Mouse (Mus musculus) forebrain, embryonic 10.5 days (tissue): ENCODE data around the gene Sdhb. TPM values are rescaled to one million over a fixed set of nuclear protein-coding genes. Genes with fewer than 3 reads are reported as not detected.

Source experiments
- DNase-seq: peaks from one replicate; pipeline ENCODE4 v3.0.0-alpha.2; 2017; ENCODE audit warnings: low spot score; ENCODE audit errors: extremely low spot score
- H3K27ac ChIP-seq: fragments of 300-500 bp; sonication (generic); 2 replicates; pipeline ENCODE4 v1.5.1; 2016; ENCODE audit warnings: mild to moderate bottlenecking
- H3K27me3 ChIP-seq: fragments of 300-500 bp; sonication (generic); 2 replicates; pipeline ENCODE4 v1.6.1; 2016; ENCODE audit warnings: mild to moderate bottlenecking; ENCODE audit not compliant: poor library complexity, severe bottlenecking
- H3K36me3 ChIP-seq: fragments of 300-500 bp; sonication (generic); replicated peaks from 2 replicates; pipeline ENCODE4 v1.6.1; 2016; ENCODE audit warnings: mild to moderate bottlenecking, moderate library complexity
- H3K4me1 ChIP-seq: fragments of 300-500 bp; sonication (generic); 2 replicates; pipeline ENCODE4 v1.6.1; 2016
- H3K4me3 ChIP-seq: fragments of 300-500 bp; sonication (generic); 2 replicates; pipeline ENCODE4 v1.5.1; 2016; ENCODE audit warnings: mild to moderate bottlenecking, moderate library complexity
- H3K9me3 ChIP-seq: fragments of 300-500 bp; sonication (generic); 2 replicates; pipeline ENCODE4 v1.6.1; 2016; ENCODE audit warnings: mild to moderate bottlenecking, moderate library complexity
- WGBS: fragments of 180-500 bp; shearing (Covaris S2); methylation state at CpG from one replicate; pipeline ENCODE4 v1.1.7; 2016; 5-methylcytosine and 5-hydroxymethylcytosine counted together
- polyA plus RNA-seq: library from polyadenylated mRNA; unstranded; fragments of >200 nt; fragmentation: Nextera tagmentation; extraction: Ambion mirVana; gene quantifications from 2 replicates; pipeline ENCODE4 v1.2.1, GENCODE M21; 2016

Sdhb gene
- polyA plus RNA-seq, 1 experiment from 2014 or later: 411 TPM

GRCm38 (mm10) chr4:141012558-141012957 is 51.6 kb downstream of the Sdhb start:
- H3K27me3 ChIP-seq: no peaks in the 10 kb centered on the region
- no peak for DNase-seq
- peak overlapping the region; percentile 97 for H3K27ac ChIP-seq
- H3K36me3 ChIP-seq: peaks cover 63% of the 10 kb centered on the region
- 84% methylated on average over 10 of the region's 10 CpGs for WGBS
- peak overlapping the region; percentile 83; the same call in 1 of the 2 replicates for H3K4me3 ChIP-seq
- H3K9me3 ChIP-seq: no peaks in the 10 kb centered on the region
- H3K4me1 ChIP-seq: peaks cover 37% of the 10 kb centered on the region

DNA sequence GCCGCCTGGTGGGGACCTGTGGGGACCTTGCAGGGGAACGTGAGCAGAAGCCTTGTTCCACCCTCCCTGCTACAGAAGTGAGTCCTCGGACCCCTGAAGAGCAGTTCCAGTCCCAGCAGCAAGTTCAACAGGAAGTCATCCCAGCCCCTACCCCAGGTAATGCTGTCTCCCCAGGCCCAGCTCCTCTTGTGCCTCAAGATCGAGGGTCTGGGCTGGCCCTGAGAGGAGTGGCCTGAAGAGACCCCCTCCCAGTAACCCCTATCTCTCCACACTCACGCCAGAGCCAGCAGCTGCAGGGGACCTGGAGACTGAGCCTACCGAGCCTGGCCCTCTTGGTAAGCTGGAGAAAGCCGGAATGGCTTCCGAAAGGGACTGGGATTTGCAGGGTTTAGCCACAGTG is 53.1 kb downstream of the Sdhb start:
- Histone ChIP-seq H3K27ac (no peak overlapping the region), H3K36me3 (peaks cover 72% of the 10 kb centered on the region)
- 78% methylated on average over 8 of the region's 8 CpGs for WGBS

DNA sequence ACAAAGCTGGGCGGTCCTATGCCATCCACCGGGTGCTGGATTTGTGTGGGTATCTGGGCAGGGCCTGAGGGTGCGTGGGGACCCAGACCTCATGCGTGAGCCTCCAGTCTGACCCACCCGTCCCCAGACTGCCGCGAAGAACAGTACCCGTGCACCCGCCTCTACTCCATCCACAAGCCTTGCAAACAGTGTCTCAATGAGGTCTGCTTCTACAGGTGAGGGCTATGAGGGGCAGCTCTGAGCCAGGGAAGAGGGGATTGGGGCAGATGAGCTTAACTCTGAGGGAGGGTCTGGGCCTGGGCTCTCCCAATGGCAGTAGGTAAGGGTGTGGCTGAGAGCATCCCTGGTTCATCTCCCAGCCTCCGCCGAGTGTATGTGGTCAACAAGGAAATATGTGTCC is 53.9 kb downstream of the Sdhb start:
- H3K4me3 ChIP-seq: no peak overlapping the region
- WGBS: 92% methylated on average over 11 of the region's 11 CpGs
- no peaks in the 10 kb centered on the region for H3K27me3 ChIP-seq
- DNase-seq: no peak
- H3K27ac ChIP-seq: 0 out of 2 replicates have a peak overlapping the region, but pooled peaks have one; percentile 26
- no peaks in the 10 kb centered on the region for H3K9me3 ChIP-seq
- peaks cover 79% of the 10 kb centered on the region for H3K36me3 ChIP-seq
- peaks cover 53% of the 10 kb centered on the region for H3K4me1 ChIP-seq

More for the DNA sequence above, 53.1 kb downstream of the Sdhb start:
- DNase-seq: no peak
- peaks cover 47% of the 10 kb centered on the region for H3K4me1 ChIP-seq
- no peak overlapping the region for H3K4me3 ChIP-seq
- no peaks in the 10 kb centered on the region for H3K9me3 ChIP-seq
- no peaks in the 10 kb centered on the region for H3K27me3 ChIP-seq

- H3K9me3 ChIP-seq: no peaks in the 10 kb centered on the region
- peaks cover 53% of the 10 kb centered on the region for H3K4me1 ChIP-seq
- peaks cover 84% of the 10 kb centered on the region for H3K36me3 ChIP-seq
- no peak for DNase-seq
- 86% methylated on average over 7 of the region's 7 CpGs for WGBS
- H3K27me3 ChIP-seq: no peaks in the 10 kb centered on the region
- no peak overlapping the region for H3K4me3 ChIP-seq
- 0 out of 2 replicates have a peak overlapping the region, but pooled peaks have one; percentile 26 for H3K27ac ChIP-seq
These were observed 54.4 kb downstream of the Sdhb start for GRCm38 (mm10) chr4:141015356-141015755.

- Histone ChIP-seq H3K4me1 (peaks cover 55% of the 10 kb centered on the region), H3K4me3 (no peak overlapping the region), H3K36me3 (peaks cover 91% of the 10 kb centered on the region), H3K9me3 (no peaks in the 10 kb centered on the region), H3K27me3 (no peaks in the 10 kb centered on the region), H3K27ac (no peak overlapping the region)
- DNase-seq: no peak
- WGBS: 88% methylated on average over 9 of the region's 9 CpGs
These were observed 55.3 kb downstream of the Sdhb start for GRCm38 (mm10) chr4:141016311-141016710.

DNA sequence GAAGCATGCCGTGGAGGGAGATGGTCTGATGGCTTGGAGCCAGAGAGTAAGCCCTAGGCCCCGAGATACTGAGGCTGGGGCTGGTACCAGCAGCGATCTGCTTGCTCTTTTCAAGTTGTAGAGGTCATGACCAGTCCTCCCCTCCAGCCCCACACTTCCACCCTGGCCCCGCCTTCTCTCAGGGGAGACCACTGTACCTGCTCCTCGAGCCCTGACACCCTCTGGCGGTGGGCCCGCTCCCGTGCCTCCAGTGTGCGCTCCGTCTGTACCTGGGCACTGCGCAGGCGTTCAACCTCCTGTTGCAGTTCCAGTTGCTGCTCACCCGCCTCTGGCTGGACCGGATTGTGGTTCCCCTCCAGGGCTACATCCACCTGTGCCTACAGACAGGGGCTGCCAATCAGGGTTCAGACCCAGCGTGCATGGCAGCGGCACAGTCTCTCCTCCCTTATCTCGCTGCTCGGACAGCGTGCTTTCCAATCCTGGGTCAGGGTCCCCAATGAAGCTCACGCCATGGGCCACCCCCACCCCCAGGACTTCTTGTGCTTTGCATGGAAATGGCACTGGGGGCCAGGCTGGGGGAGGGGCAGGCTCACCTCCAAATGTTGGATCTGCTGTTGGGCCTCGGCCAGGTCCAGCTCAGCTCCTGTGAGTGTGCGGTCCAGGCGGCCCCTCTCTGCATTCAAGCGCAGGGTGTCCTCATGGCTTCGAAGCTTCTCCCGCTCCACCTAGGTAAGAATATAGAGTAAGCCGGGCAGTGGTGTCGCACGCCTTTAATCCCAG is 56.8 kb downstream of the Sdhb start:
- 87% methylated on average over 29 of the region's 29 CpGs for whole genome bisulfite sequencing
- Histone ChIP-seq H3K4me3 (no peak overlapping the region), H3K27ac (0 out of 2 replicates have a peak overlapping the region, but pooled peaks have one; percentile 13), H3K4me1 (peaks cover 48% of the 10 kb centered on the region), H3K36me3 (peaks cover 97% of the 10 kb centered on the region), H3K27me3 (no peaks in the 10 kb centered on the region), H3K9me3 (no peaks in the 10 kb centered on the region)
- DNase-seq: no peak

- 94% methylated on average over 17 of the region's 17 CpGs for WGBS
- Histone ChIP-seq H3K27ac (peak overlapping the region; percentile 90), H3K4me1 (peaks cover 46% of the 10 kb centered on the region), H3K9me3 (no peaks in the 10 kb centered on the region), H3K4me3 (no peak overlapping the region), H3K36me3 (peaks cover 96% of the 10 kb centered on the region), H3K27me3 (no peaks in the 10 kb centered on the region)
- DNase-seq: no peak
These were observed 59.2 kb downstream of the Sdhb start for GRCm38 (mm10) chr4:141020220-141020619.

GRCm38 (mm10) chr4:141020811-141021613 is 60.0 kb downstream of the Sdhb start:
- Histone ChIP-seq H3K4me1 (peaks cover 42% of the 10 kb centered on the region), H3K27me3 (no peaks in the 10 kb centered on the region), H3K4me3 (peak overlapping the region; percentile 30), H3K27ac (peak overlapping the region; percentile 90), H3K36me3 (peaks cover 96% of the 10 kb centered on the region), H3K9me3 (no peaks in the 10 kb centered on the region)
- DNase-seq: peak; percentile 59
- WGBS: 44% methylated on average over 14 of the region's 14 CpGs

GRCm38 (mm10) chr4:141021614-141021929 is 60.6 kb downstream of the Sdhb start:
- Histone ChIP-seq H3K9me3 (no peaks in the 10 kb centered on the region), H3K27ac (peak overlapping the region; percentile 90), H3K36me3 (peaks cover 96% of the 10 kb centered on the region), H3K27me3 (no peaks in the 10 kb centered on the region), H3K4me3 (peak overlapping the region; percentile 30; the same call in 1 of the 2 replicates), H3K4me1 (peaks cover 42% of the 10 kb centered on the region)
- 85% methylated on average over 11 of the region's 11 CpGs for WGBS
- no peak for DNase-seq

DNA sequence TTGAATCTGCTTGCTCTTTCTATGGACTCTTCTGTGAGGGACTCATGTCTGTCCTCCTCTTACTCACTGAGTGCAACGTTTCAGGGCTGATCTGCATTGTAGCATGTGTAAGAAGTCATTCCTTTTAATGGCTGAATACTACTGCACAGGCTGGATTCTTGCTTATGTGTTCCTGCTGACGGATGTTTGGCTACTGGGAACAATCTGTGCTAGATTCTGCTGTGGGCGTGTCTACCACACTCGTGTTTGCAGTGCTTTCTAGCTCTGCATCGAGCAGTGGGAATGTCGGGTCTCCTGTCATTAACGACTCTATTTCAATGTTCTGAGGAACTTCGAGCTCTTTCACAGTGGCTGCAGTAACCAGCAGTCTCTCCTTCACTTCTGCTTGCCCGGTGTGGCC is 63.0 kb downstream of the Sdhb start:
- no peak overlapping the region for H3K27ac ChIP-seq

DNA sequence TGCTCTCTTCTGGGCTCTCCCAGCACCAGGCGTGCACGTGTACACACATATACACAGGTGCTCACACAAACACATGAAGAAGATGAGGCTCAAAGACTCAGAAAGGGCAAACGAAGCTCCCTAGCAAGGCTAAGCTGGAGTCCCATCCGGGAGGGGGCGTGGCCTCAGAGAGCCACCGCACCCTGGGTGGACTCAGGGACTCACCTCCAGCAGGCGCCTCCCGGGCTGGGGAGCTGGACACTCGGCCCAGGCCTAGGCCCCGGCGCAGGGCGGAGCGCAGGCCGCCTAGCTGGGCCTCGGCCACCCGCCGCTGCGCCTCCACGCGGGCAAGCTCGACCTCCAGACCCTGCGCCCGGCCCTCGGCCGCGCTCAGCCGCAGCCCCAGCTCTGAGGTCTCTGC is 64.0 kb downstream of the Sdhb start:
- no peak for DNase-seq
- 0 out of 2 replicates have a peak overlapping the region, but pooled peaks have one; percentile 25 for H3K27ac ChIP-seq
- H3K9me3 ChIP-seq: no peaks in the 10 kb centered on the region
- peaks cover 21% of the 10 kb centered on the region for H3K4me1 ChIP-seq
- no peak overlapping the region for H3K4me3 ChIP-seq
- 86% methylated on average over 27 of the region's 27 CpGs for WGBS
- no peaks in the 10 kb centered on the region for H3K27me3 ChIP-seq
- H3K36me3 ChIP-seq: peaks cover 96% of the 10 kb centered on the region

More for the DNA sequence above, 63.0 kb downstream of the Sdhb start:
- Histone ChIP-seq H3K4me3 (no peak overlapping the region), H3K4me1 (peaks cover 30% of the 10 kb centered on the region), H3K36me3 (peaks cover 96% of the 10 kb centered on the region), H3K27me3 (no peaks in the 10 kb centered on the region), H3K9me3 (no peaks in the 10 kb centered on the region)
- WGBS: 85% methylated on average over 9 of the region's 9 CpGs
- DNase-seq: no peak
